Mouse (Mus musculus) cerebellum, postnatal 25 days (tissue): ENCODE measurements around the gene Ankrd61.

Experiments used
- DNase-seq, 2 experiments: peaks; one replicate each; pipeline ENCODE4 v3.0.0; 2021; ENCODE audit warnings: mixed read lengths in 2 of 2

The Ankrd61 gene

DNA sequence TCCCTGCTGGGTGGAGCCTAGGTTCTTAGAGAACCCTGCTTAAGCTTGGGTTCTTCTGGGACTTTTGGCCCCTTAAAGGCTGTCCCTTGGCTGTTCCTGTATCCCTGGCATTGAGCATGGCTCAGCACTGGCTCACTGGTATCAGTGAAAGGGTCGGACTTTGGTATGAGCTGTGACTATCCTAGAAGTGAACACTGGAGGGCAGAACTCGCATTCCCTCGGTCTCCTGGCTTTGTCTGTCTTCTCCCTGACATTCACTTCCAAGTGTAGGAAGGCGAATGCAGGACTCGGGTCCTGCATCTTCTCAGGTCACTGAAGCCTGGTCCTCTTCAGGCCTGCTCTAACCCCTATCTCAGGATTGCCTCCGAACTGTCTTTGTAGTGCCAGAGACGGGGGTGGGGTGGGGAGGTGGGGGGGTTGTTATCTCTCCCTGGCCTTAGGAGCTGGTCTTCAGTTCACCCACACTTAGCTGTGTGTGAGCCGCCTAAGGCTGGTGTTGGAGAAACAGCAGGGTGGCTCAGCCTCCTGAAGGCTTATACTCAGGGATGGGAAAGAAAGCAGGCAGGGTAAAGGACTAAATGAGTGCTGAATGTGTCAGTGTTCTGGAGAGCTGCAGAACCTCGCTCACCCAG lies 5.1 kb downstream of the Ankrd61 start:
- no peak for DNase-seq

- DNase-seq = no peak
These were observed 6.7 kb downstream of the Ankrd61 start for GRCm38 (mm10) chr5:143890741-143891140.

- no peak for DNase-seq
These were observed 12.2 kb downstream of the Ankrd61 start for GRCm38 (mm10) chr5:143885274-143885673.

- no peak for DNase-seq
These were observed 22.9 kb downstream of the Ankrd61 start for GRCm38 (mm10) chr5:143874571-143874970.

GRCm38 (mm10) chr5:143871547-143872169 lies 25.8 kb downstream of the Ankrd61 start:
- DNase-seq = no peak
